Mouse (Mus musculus): ENCODE results near the gene Slc44a3. TPM values are rescaled to one million over a fixed set of nuclear protein-coding genes. Genes with fewer than 3 reads are reported as not detected.

Gene Slc44a3
- 16.9 and 18.2 TPM in 2 replicates for polyA plus RNA-seq (2015; fragmentation: Nextera tagmentation; extraction: Ambion mirVana)

DNA sequence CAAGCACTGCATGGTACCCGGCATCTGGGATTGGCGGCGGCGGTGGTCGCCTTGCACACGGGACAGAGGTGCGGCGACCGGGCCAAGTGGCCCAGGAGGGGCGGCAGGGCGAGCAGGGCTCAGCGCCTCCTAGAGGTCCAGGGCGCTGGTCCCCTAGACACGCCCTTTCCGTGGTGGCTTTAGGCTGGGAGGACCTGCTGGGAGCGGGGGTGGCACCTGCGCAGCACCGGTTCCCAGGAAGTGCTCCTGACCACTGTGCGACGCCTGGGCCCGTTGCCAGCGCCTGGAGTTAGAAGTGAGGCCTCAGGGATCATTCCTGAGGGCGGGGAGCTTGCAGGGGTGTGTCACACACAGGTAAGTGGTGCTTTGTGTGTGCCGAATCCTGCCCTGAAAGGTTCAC lies at the start of gene Slc44a3:
Gene Slc44a3, minus strand, starts transcription at position 229 of the 400 bp plus-strand sequence.
- Histone ChIP-seq H3K27ac (peak within 1 kb of the TSS; percentile 71), H3K4me2 (ENCODE audit: low read length) (peak within 1 kb of the TSS; percentile 59), H3K27me3 (ENCODE audit: insufficient read depth, low read length) (no peaks in the 10 kb centered on the region), H3K4me3 (replicated peaks; ENCODE audit: low read depth, low read length) (peak within 1 kb of the TSS; percentile 26), H3K9ac (ENCODE audit: low read depth, low read length) (peak within 1 kb of the TSS; percentile 50), H3K4me1 (replicated peaks; ENCODE audit: insufficient read depth, low read length) (peaks cover 18% of the 10 kb centered on the region; the same call in 1 of the 2 replicates), H3K36me3 (ENCODE audit: insufficient read depth, low read length) (no peaks in the 10 kb centered on the region), H3K9me3 (replicated peaks; ENCODE audit: low read length) (no peaks in the 10 kb centered on the region)
- ATAC-seq (replicated peaks; ENCODE audit: low FRiP score, low read depth), result peak; percentile 86
- peak; percentile 62 for TF ChIP-seq CTCF (IDR thresholded peaks at IDR 0.05; ENCODE audit: low read depth)
- 3% methylated on average over 24 of the region's 24 CpGs for WGBS
- DNase-seq (ENCODE audit: low spot score), result peak; percentile 54

DNA sequence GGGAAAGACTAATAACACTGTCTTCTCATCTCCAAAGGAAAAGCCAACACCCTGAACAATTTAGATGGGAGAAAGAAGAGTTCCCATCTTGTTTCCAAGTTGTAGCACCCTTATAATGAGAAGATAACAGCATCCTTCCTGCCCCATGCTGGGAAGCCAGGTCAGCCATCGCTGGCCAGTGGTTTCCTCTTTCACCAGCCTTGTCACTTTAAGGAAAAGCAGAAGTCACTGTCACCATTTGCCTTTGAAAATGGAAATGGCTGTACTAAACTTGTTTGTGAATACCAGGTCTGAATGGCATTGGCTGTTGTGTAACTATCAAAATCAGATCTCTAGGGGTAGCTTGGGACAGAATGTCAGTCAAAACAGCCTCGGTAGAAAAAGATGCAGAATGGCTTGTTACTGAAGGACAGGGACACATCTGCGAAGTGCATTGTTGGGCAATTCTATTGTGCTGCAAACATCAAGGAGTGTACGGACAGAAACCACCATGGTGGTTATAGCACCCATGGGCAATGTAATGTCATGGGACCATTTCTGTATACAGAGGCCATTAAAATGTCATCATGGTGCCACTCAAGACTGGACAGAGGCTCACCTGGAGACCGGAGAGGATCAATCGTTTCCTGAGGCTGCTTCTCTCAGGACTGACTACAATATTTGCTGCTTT lies 47.8 kb upstream of the Slc44a3 start:
- H3K36me3 ChIP-seq (ENCODE audit: insufficient read depth, low read length), result no peaks in the 10 kb centered on the region
- no peak overlapping the region for H3K27ac ChIP-seq
- H3K9ac ChIP-seq (ENCODE audit: low read depth, low read length), result no peak overlapping the region
- H3K4me3 ChIP-seq (replicated peaks; ENCODE audit: low read depth, low read length), result no peak overlapping the region
- H3K27me3 ChIP-seq (ENCODE audit: insufficient read depth, low read length), result no peaks in the 10 kb centered on the region
- peaks cover 7% of the 10 kb centered on the region; the same call in 1 of the 2 replicates for H3K4me1 ChIP-seq (replicated peaks; ENCODE audit: insufficient read depth, low read length)
- ATAC-seq (replicated peaks; ENCODE audit: low FRiP score, low read depth), result no peak
- H3K4me2 ChIP-seq (ENCODE audit: low read length), result no peak overlapping the region
- DNase-seq (ENCODE audit: low spot score), result no peak
- no peak for TF ChIP-seq CTCF (IDR thresholded peaks at IDR 0.05; ENCODE audit: low read depth)
- WGBS, result 82% methylated on average over 6 of the region's 6 CpGs
- H3K9me3 ChIP-seq (replicated peaks; ENCODE audit: low read length), result no peaks in the 10 kb centered on the region

DNA sequence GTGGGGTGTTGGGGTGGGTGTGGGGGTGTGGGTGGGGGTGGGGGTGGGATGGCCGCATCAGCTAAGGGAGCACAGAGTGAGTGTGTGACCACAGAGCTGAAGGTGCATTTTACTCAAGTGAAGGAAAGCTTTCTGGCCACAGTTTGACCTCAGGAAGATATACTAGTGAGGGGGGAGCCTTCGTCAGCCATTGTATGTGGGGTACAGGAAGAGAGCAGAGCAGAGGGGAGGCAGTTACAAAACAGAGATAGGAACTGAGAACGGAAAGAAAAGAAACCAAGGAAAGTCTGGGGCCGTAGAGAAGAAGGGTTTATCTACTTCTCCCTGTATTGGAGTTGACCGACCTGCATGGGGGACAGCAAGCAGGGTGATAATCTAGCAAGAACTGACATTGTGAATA lies 47.2 kb upstream of the Slc44a3 start:
- Histone ChIP-seq H3K4me1 (replicated peaks; ENCODE audit: insufficient read depth, low read length) (peaks cover 7% of the 10 kb centered on the region; the same call in 1 of the 2 replicates), H3K9ac (ENCODE audit: low read depth, low read length) (no peak overlapping the region), H3K4me3 (replicated peaks; ENCODE audit: low read depth, low read length) (no peak overlapping the region), H3K27ac (no peak overlapping the region), H3K27me3 (ENCODE audit: insufficient read depth, low read length) (no peaks in the 10 kb centered on the region), H3K9me3 (replicated peaks; ENCODE audit: low read length) (no peaks in the 10 kb centered on the region), H3K4me2 (ENCODE audit: low read length) (no peak overlapping the region), H3K36me3 (ENCODE audit: insufficient read depth, low read length) (no peaks in the 10 kb centered on the region)
- no peak for TF ChIP-seq CTCF (IDR thresholded peaks at IDR 0.05; ENCODE audit: low read depth)
- no peak for ATAC-seq (replicated peaks; ENCODE audit: low FRiP score, low read depth)
- 87% methylated on average over 5 of the region's 5 CpGs for WGBS
- DNase-seq (ENCODE audit: low spot score), result no peak

DNA sequence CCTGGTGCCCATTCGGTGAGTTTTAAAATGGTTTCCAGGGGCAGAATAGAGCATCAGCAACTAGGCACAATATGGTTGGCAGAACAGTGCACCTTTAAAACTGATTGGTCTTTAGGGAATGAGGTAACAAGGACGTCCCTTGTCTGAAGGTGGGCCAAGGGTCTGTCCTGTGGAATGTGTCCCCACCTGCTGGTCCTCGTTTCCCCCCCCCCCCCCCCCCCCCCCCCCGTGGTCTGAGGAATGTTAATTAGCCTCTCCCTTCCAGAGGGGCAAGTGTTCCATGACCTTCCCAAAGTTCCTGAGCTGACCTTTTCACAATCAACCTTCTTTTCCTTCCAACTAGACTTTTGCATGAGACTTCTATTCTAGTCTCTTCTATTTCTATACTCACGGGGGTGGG lies 46.5 kb upstream of the Slc44a3 start:
- Histone ChIP-seq H3K4me2 (ENCODE audit: low read length) (no peak overlapping the region), H3K4me3 (replicated peaks; ENCODE audit: low read depth, low read length) (no peak overlapping the region), H3K9me3 (replicated peaks; ENCODE audit: low read length) (no peaks in the 10 kb centered on the region), H3K9ac (ENCODE audit: low read depth, low read length) (no peak overlapping the region), H3K4me1 (replicated peaks; ENCODE audit: insufficient read depth, low read length) (peaks cover 7% of the 10 kb centered on the region; the same call in 1 of the 2 replicates), H3K36me3 (ENCODE audit: insufficient read depth, low read length) (no peaks in the 10 kb centered on the region), H3K27ac (no peak overlapping the region), H3K27me3 (ENCODE audit: insufficient read depth, low read length) (no peaks in the 10 kb centered on the region)
- no peak for TF ChIP-seq CTCF (IDR thresholded peaks at IDR 0.05; ENCODE audit: low read depth)
- WGBS, result 59% methylated on average over 4 of the region's 5 CpGs
- DNase-seq (ENCODE audit: low spot score) (no peak), ATAC-seq (replicated peaks; ENCODE audit: low FRiP score, low read depth) (no peak)

- no peak overlapping the region for H3K4me3 ChIP-seq (replicated peaks; ENCODE audit: low read depth, low read length)
- H3K9me3 ChIP-seq (replicated peaks; ENCODE audit: low read length), result no peaks in the 10 kb centered on the region
- no peak for ATAC-seq (replicated peaks; ENCODE audit: low FRiP score, low read depth)
- no peak for TF ChIP-seq CTCF (IDR thresholded peaks at IDR 0.05; ENCODE audit: low read depth)
- peaks cover 7% of the 10 kb centered on the region; the same call in 1 of the 2 replicates for H3K4me1 ChIP-seq (replicated peaks; ENCODE audit: insufficient read depth, low read length)
- 42% methylated on average over 5 of the region's 5 CpGs for WGBS
- H3K27ac ChIP-seq, result peak overlapping the region; percentile 67
- peak; percentile 28 for DNase-seq (ENCODE audit: low spot score)
- H3K9ac ChIP-seq (ENCODE audit: low read depth, low read length), result no peak overlapping the region
- no peak overlapping the region for H3K4me2 ChIP-seq (ENCODE audit: low read length)
- H3K36me3 ChIP-seq (ENCODE audit: insufficient read depth, low read length), result no peaks in the 10 kb centered on the region
- no peaks in the 10 kb centered on the region for H3K27me3 ChIP-seq (ENCODE audit: insufficient read depth, low read length)
Measured at GRCm38 (mm10) chr3:121577641-121578040, 45.4 kb upstream of the Slc44a3 start.

GRCm38 (mm10) chr3:121577032-121577591 lies 44.9 kb upstream of the Slc44a3 start:
- Histone ChIP-seq H3K9me3 (replicated peaks; ENCODE audit: low read length) (no peaks in the 10 kb centered on the region), H3K4me1 (replicated peaks; ENCODE audit: insufficient read depth, low read length) (peaks cover 7% of the 10 kb centered on the region; the same call in 1 of the 2 replicates), H3K9ac (ENCODE audit: low read depth, low read length) (no peak overlapping the region), H3K4me3 (replicated peaks; ENCODE audit: low read depth, low read length) (no peak overlapping the region), H3K27ac (peak overlapping the region; percentile 67), H3K36me3 (ENCODE audit: insufficient read depth, low read length) (no peaks in the 10 kb centered on the region), H3K4me2 (ENCODE audit: low read length) (no peak overlapping the region), H3K27me3 (ENCODE audit: insufficient read depth, low read length) (no peaks in the 10 kb centered on the region)
- WGBS, result 20% methylated on average over 10 of the region's 10 CpGs
- DNase-seq (ENCODE audit: low spot score) (peak; percentile 91), ATAC-seq (replicated peaks; ENCODE audit: low FRiP score, low read depth) (peak; percentile 68; the same call in 1 of the 2 replicates)
- TF ChIP-seq CTCF (IDR thresholded peaks at IDR 0.05; ENCODE audit: low read depth), result no peak

Measured in kidney, postnatal 0 days (tissue).